Mouse (Mus musculus): ENCODE results near the gene Ccdc85b. TPM values are rescaled to one million over a fixed set of nuclear protein-coding genes. Genes with fewer than 3 reads are reported as not detected.

Gene Ccdc85b
- total and polyA plus RNA-seq, 3 experiments: 3.6 to 7.6 TPM; not detected in 1

DNA sequence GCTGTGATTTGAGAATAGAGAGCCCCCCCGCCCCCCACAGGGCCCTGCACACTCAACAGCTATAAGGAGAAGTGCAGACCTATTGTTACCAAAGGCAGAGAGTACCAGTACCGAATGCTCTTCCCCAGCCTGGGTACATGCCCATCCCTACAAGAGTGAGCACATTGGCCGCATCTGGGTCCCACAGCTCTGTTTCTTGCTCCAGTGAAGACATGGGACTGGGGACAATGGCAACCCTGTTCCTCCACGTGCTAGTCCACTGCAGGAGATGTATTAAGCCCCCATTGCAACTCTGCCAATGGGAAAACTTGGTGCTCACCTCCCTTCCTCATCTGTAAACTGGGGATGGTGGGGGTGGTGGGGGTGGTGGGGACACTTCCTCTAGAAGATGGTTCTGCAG, 43.9 kb downstream of the Ccdc85b start:
- Histone ChIP-seq H3K27me3 (ENCODE audit: control insufficient read depth in 1 of 2, insufficient read depth in 2 of 2, low read length in 2 of 2) (no peaks in the 10 kb centered on the region), H3K4me1 (ENCODE audit: control insufficient read depth in 1 of 2, insufficient read depth in 2 of 2, low read length in 2 of 2) (peaks cover 2 to 7% of the 10 kb centered on the region in 2 experiments), H3K27ac (ENCODE audit: control insufficient read depth, low read depth, low read length) (no peak overlapping the region), H3K4me3 (ENCODE audit: control insufficient read depth in 1 of 2, insufficient read depth in 1 of 2, low read depth in 2 of 2, low read length in 2 of 2) (no peak overlapping the region), H3K79me2 (ENCODE audit: control insufficient read depth, insufficient read depth, low read length, poor library complexity) (no peaks in the 10 kb centered on the region), H3K36me3 (ENCODE audit: control insufficient read depth in 1 of 2, insufficient read depth in 2 of 2, low read length in 2 of 2) (no peaks in the 10 kb centered on the region), H3K9me3 (replicated peaks; ENCODE audit: insufficient read depth, low read length) (no peaks in the 10 kb centered on the region), H3K9ac (ENCODE audit: control insufficient read depth, low read depth, low read length, poor library complexity, severe bottlenecking) (no peak overlapping the region)
- no peak for TF ChIP-seq CTCF (IDR thresholded peaks at IDR 0.05 in 2 of 3, conservative IDR thresholded peaks at IDR 0.05 in 1 of 3; ENCODE audit: control insufficient read depth in 1 of 3, insufficient read depth in 1 of 3, low read depth in 2 of 3, low read length in 3 of 3, poor library complexity in 1 of 3, severe bottlenecking in 1 of 3)
- no peak for TF ChIP-seq MXI1 (IDR thresholded peaks at IDR 0.05; ENCODE audit: low read depth, low read length)
- TF ChIP-seq TCF12 (IDR thresholded peaks at IDR 0.05; ENCODE audit: low read depth, low read length): no peak
- TF ChIP-seq MAFK (IDR thresholded peaks at IDR 0.05; ENCODE audit: borderline replicate concordance, low read depth, low read length): no peak
- TF ChIP-seq ZMIZ1 (IDR thresholded peaks at IDR 0.05; ENCODE audit: low read depth, low read length): no peak
- TF ChIP-seq NRF1 (IDR thresholded peaks at IDR 0.05; ENCODE audit: insufficient read depth, low read depth, low read length, poor library complexity, severe bottlenecking): no peak
- TF ChIP-seq POLR2A (IDR thresholded peaks at IDR 0.05; ENCODE audit: control insufficient read depth in 1 of 2, insufficient read depth in 1 of 2, low read depth in 1 of 2, low read length in 2 of 2, poor library complexity in 1 of 2): no peak
- no peak for TF ChIP-seq MEF2A (IDR thresholded peaks at IDR 0.05; ENCODE audit: extremely low read depth, insufficient replicate concordance, low read depth, low read length, poor library complexity, severe bottlenecking)
- no peak for TF ChIP-seq POLR2AphosphoS5 (IDR thresholded peaks at IDR 0.05; ENCODE audit: borderline replicate concordance, low read depth, low read length)
- no peak for TF ChIP-seq RAD21 (IDR thresholded peaks at IDR 0.05; ENCODE audit: low read depth, low read length)
- no peak for TF ChIP-seq ETS1 (IDR thresholded peaks at IDR 0.05; ENCODE audit: low read depth, low read length)
- TF ChIP-seq SIN3A (IDR thresholded peaks at IDR 0.05; ENCODE audit: low read length): no peak
- no peak for DNase-seq (ENCODE audit: low read depth, low spot score)

DNA sequence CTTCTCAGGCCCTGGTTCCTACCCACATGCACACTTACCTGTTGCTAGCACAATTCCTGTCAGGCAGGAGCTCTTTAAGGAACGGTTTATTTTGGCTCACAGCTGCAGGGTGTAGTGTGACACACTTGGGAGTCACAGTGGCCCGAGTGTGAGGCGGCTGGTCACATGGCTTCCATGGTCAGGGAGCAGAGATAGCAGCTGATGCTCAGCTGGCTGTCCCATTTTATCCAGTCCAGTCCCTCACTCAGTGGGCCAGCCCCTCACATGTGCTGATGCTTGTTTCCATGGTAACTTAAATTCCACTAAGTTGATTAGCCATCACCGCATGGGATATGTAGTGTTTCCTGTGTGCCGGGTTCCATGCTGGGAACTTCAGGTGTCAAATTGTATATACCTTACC, 45.7 kb downstream of the Ccdc85b start:
- H3K27ac ChIP-seq (ENCODE audit: control insufficient read depth, low read depth, low read length): no peak overlapping the region
- H3K4me1 ChIP-seq (ENCODE audit: control insufficient read depth in 1 of 2, insufficient read depth in 2 of 2, low read length in 2 of 2): peaks cover 6 to 19% of the 10 kb centered on the region in 2 experiments
- H3K27me3 ChIP-seq (ENCODE audit: control insufficient read depth in 1 of 2, insufficient read depth in 2 of 2, low read length in 2 of 2): no peaks in the 10 kb centered on the region
- no peaks in the 10 kb centered on the region for H3K9me3 ChIP-seq (replicated peaks; ENCODE audit: insufficient read depth, low read length)
- peaks cover 0 to 3% of the 10 kb centered on the region in 2 experiments; a peak in 2 of 4 replicates for H3K36me3 ChIP-seq (ENCODE audit: control insufficient read depth in 1 of 2, insufficient read depth in 2 of 2, low read length in 2 of 2)
- H3K79me2 ChIP-seq (ENCODE audit: control insufficient read depth, insufficient read depth, low read length, poor library complexity): no peaks in the 10 kb centered on the region
- no peak for DNase-seq (ENCODE audit: low read depth, low spot score)
- TF ChIP-seq GATA1 (IDR thresholded peaks at IDR 0.05; ENCODE audit: low read depth, low read length): no peak
- TF ChIP-seq CHD1 (IDR thresholded peaks at IDR 0.05; ENCODE audit: low read depth, low read length): no peak
- no peak for TF ChIP-seq CHD2 (IDR thresholded peaks at IDR 0.05; ENCODE audit: low read length)
- TF ChIP-seq TCF12 (IDR thresholded peaks at IDR 0.05; ENCODE audit: low read depth, low read length): no peak
- no peak for TF ChIP-seq ZKSCAN1 (IDR thresholded peaks at IDR 0.05; ENCODE audit: low read depth, low read length)
- no peak for TF ChIP-seq EP300 (IDR thresholded peaks at IDR 0.05; ENCODE audit: low read depth in 1 of 2, low read length in 2 of 2)
- no peak for TF ChIP-seq SMC3 (IDR thresholded peaks at IDR 0.05; ENCODE audit: low read depth, low read length)
- TF ChIP-seq ETS1 (IDR thresholded peaks at IDR 0.05; ENCODE audit: low read depth, low read length): no peak
- TF ChIP-seq KAT2A (conservative IDR thresholded peaks at IDR 0.05; ENCODE audit: low read depth, low read length): no peak
- TF ChIP-seq ZMIZ1 (IDR thresholded peaks at IDR 0.05; ENCODE audit: low read depth, low read length): no peak
- no peak for TF ChIP-seq POLR2A (IDR thresholded peaks at IDR 0.05; ENCODE audit: control insufficient read depth in 1 of 2, insufficient read depth in 1 of 2, low read depth in 1 of 2, low read length in 2 of 2, poor library complexity in 1 of 2)
- TF ChIP-seq ZC3H11A (IDR thresholded peaks at IDR 0.05; ENCODE audit: low read depth, low read length): no peak
- TF ChIP-seq TAL1 (IDR thresholded peaks at IDR 0.05; ENCODE audit: low read length): no peak
- TF ChIP-seq POLR2AphosphoS5 (IDR thresholded peaks at IDR 0.05; ENCODE audit: borderline replicate concordance, low read depth, low read length): no peak
- no peak for TF ChIP-seq MAFK (IDR thresholded peaks at IDR 0.05; ENCODE audit: borderline replicate concordance, low read depth, low read length)
- no peak for TF ChIP-seq HCFC1 (IDR thresholded peaks at IDR 0.05; ENCODE audit: low read depth, low read length)
- TF ChIP-seq POLR2AphosphoS2 (IDR thresholded peaks at IDR 0.05; ENCODE audit: low read length): no peak
- no peak for TF ChIP-seq RAD21 (IDR thresholded peaks at IDR 0.05; ENCODE audit: low read depth, low read length)
- TF ChIP-seq BHLHE40 (IDR thresholded peaks at IDR 0.05; ENCODE audit: borderline replicate concordance, low read depth, low read length): no peak
- no peak overlapping the region for H3K9ac ChIP-seq (ENCODE audit: control insufficient read depth, low read depth, low read length, poor library complexity, severe bottlenecking)
- no peak overlapping the region for H3K4me3 ChIP-seq (ENCODE audit: control insufficient read depth in 1 of 2, insufficient read depth in 1 of 2, low read depth in 2 of 2, low read length in 2 of 2)

Data from MEL (cell line).